Mouse (Mus musculus): Measurements from ENCODE around the gene Creb3l2. TPM values are rescaled to one million over a fixed set of nuclear protein-coding genes. Genes with fewer than 3 reads are reported as not detected.
A peak's percentile ranks its signal among the peaks of the same experiment; 100 is the strongest.
"Not testable (repeated sequence)": the region's sequence is repeated elsewhere in the genome, so short reads cannot be mapped to it uniquely, and the experiment has no call there.

The Creb3l2 gene
- total RNA-seq (2022) = 100 to 1,000 TPM in 3 of 4 experiments, 10 to 100 TPM in 1; 95.9 to 118 (median 110) TPM

DNA sequence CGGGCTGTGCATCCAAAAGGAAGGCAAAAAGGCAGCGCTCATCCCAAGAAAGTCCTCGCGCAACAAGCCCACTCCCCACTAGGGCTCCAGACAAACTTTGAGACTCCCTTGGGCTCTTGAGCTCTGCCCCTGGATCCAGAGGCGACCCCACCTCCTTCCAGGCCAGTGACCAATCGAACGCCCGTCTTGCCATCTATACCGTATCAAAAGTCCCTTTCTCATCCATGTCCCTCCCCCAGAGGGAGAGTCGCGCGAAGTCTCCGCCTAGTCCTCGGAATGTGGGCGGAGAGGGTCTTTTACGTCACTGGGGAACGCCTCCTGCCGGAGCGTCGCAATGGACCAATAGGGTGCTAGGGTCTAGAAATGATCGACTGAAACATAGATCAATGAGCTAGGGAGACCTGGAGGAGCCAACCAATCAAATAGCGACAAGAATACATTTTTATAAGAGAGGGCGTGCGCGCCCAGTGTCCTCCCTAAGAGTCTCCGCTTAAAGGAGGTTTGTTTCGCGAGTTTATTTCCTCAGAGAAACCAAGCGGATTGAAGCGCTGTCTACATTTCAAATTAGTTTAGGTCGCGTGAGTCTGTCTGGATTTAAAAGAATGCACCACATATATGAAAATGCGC lies at the start of gene Creb3l2:
Creb3l2 (minus strand) TSS at position 106 of the 627 bp plus-strand sequence.
- DNase-seq = peak; percentile 99

DNA sequence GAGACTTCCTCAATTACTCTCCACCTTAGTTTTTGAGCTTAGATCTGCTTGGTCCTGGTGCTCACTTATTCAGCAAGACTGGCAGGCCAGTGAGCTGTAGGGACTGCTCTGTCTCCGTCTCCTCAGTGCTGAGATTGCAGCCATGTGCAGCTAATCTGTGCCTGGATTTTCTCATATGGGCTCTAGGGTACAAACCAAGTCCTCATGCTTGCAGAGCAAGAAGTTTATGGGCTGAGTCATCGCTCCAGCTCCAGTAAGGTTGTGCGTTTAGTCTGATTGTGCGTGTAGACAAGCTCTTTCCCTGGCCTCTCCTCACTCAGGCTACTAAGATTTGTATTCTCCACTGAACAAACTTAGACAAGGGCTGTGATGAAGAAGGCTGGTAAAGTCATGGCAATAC lies 44.6 kb upstream of the Creb3l2 start:
- no peak for DNase-seq

DNA sequence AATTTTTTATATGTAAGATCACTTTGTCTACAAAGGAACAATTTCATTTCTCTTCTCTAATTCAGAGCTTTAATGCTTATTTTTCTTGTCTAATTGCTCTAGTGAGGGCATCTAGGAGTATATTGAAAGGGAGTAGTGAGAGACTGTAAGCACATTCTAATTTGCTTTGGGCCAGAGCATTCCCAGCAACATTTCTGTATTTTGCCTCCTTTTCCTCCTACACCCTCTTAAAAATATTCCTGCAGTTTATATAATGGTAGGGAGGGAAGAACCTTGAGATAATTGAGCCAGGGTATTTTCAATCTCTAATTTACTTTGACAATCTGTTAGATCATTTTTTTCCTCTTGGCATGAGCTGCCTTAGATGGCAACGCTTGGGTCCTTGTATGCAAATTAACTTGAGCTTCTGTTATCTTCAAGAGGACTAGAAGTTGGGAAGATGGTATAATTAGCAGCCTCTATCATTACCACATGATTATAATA lies 42.7 kb upstream of the Creb3l2 start:
- DNase-seq = no peak

DNA sequence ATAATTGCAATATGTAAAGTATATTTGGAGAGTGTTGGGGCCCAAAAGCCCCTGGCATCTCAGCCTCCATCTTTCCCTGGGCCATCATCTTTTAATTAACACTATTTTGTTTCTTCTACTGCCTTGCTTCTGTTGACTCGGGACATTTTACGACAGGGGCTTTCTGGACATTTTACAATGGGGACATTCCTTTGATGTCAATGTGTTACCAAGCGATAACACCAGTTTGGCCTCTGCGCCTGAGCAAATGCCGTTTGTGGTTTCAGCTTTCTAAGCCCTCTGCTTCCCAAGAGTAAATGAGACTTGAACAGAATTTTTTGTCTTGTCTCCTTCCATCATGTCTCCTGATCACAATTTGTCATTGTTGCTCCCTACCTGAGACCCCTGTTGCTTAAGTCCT lies 41.3 kb upstream of the Creb3l2 start:
- DNase-seq = no peak

DNA sequence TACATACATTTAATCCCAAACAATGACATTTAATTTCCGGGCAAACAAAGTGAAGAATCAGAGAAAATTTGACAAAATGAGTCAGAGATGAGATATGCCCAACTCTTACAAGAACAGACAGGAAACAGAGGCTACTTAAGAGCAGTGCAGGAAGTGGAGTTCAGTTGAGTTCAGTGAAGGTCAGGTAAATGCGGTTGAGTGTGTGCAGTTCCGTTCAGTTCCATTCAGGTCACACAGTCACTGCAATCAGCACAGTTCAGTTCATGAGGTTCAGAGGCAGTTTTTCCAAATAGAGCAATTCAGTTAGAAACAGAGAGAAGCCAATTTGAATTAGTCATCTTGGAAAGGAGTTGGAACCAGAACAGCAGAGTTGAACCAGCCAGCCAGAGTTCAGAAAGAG lies 39.2 kb upstream of the Creb3l2 start:
- no peak for DNase-seq

DNA sequence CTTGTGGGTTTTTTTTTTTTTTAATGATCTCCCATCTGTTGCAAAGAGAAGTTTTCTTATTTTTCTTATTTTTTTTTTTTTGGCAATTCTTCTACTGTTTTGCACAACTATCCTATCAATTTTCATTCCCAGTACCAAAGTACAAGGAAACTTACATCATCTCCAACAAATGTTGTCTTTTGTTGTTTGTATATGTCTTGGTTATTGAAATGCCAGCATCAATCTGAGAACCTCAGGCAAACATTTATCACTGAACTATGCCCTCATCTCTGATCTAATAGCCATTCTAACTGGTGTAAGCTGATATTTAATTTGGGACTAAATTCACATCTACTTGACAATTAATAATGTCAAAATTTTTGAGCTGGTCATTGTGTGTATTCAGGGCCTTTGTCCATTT lies 38.1 kb upstream of the Creb3l2 start:
- DNase-seq = no peak

DNA sequence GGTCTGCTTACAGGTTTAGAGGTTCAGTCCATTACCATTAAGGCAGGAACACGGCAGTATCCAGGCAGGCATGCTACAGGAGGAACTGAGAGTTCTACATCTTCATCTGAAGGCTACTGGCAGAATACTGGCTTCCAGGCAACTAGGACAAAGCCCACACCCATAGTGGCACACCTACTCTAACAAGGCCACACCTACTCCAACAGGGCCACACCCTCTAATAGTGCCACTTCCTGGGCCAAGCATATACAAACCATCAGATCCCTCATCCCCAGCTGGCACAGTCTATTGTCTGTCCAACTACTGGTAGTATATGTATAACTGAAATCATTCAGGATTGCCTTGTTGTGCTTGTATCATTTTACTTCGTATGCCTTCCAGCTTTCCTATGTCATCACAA lies 36.5 kb upstream of the Creb3l2 start:
- no peak for DNase-seq

DNA sequence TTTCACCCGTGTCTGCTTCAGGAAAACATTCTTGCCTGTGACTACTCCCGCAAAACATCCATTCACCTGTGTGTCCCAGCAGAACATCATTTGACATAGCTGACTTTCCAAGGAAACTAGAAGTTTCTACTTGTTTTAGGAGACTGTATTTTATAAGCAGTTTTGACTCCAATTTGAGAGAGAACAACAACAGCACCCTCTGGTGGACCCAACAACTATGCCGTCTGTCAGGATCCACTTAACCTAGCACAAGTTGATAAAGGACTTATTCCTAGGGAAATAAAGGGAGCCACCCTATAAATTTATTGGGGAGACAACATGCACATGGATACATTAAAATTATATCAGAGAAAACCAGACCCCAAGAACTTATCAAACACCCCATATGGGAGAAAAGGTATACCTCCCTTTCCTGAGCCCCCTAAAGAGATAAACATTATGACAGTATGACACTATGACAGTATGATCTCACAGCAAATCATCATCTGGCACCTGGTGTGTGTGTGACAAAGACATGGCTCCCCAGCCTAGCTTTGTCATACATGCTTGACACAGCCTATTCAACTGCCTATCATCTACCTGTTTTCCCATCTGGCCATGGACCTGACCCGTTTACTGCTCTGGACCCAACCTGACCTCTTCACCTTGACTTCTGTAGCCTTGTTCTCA lies 31.9 kb upstream of the Creb3l2 start:
- no peak for DNase-seq

DNA sequence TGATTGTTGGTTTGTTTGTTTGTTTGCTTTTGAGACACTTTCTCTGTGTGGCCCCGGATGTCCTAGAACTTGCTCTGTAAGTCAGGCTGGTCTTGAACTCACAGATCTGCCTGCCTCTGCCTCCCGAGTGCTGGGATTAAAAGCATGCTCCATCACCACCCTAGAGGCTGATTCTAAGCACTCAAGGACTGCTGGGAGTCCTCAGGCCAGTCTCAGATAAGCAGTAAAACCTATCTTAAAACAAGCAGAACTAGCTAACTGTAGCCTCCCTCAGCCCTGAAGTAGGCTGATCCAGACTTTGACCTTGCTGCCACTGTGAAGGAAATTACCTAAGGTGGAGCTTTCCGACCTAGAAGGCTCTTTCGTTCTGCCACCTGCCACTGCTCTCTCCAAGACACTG lies 28.3 kb upstream of the Creb3l2 start:
- DNase-seq = no peak

DNA sequence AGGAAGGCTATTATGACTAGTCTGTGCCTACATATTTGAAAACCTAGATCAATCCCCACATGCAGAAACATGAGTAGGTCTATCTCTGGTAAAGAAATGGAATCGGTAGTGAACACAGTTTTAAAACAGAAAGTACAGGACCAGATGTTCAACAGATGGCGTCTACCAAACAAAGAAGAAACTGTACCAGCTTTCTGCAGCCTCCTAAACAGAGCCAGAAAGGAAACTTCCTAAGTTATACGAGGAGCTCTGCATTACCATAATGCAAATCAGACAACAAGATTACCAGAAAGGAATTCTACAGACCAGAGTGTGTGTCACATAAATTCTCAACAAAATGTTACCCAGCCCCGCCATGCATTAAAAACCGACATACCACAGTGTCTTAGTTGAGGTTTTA lies 23.9 kb upstream of the Creb3l2 start:
- no peak for DNase-seq

DNA sequence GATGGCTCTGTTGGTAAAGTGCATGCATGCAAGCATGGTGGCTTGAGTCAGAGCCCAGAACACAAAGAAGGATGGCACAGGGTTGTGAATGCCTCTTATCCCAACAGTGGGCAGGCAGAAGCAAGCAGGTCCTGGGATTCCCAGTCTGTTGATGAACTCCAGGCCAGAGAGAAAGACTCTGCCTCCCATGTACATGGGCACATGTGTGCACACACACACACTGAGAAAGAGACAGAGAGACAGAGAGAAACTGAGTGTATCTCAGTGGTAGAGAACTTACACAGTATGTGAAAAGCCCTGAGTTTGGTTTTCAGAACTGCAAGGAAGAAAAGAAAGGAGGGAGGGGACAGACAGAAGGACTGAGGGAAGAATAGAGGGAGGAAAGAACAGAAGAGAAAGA lies 23.4 kb upstream of the Creb3l2 start:
- DNase-seq = no peak

DNA sequence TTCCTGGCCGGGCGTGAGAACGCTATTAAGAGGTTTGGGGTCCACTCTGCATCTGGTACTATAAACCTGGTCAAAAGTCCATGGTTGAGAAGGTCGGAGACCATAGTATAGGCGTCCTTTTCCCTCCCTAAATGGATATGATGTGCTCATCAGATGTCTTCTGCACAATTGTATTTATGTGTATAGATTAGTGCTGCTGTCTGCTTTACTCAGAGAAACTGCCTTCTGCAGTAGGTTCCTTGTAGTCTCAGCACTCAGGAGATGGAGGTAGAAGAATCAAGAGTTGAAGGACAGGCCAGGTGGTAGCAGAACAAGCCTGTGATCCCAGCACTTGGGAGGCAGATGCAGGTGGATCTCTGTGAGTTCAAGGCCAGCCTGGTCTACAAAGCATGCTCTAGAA lies 22.6 kb upstream of the Creb3l2 start:
- no peak for DNase-seq

DNA sequence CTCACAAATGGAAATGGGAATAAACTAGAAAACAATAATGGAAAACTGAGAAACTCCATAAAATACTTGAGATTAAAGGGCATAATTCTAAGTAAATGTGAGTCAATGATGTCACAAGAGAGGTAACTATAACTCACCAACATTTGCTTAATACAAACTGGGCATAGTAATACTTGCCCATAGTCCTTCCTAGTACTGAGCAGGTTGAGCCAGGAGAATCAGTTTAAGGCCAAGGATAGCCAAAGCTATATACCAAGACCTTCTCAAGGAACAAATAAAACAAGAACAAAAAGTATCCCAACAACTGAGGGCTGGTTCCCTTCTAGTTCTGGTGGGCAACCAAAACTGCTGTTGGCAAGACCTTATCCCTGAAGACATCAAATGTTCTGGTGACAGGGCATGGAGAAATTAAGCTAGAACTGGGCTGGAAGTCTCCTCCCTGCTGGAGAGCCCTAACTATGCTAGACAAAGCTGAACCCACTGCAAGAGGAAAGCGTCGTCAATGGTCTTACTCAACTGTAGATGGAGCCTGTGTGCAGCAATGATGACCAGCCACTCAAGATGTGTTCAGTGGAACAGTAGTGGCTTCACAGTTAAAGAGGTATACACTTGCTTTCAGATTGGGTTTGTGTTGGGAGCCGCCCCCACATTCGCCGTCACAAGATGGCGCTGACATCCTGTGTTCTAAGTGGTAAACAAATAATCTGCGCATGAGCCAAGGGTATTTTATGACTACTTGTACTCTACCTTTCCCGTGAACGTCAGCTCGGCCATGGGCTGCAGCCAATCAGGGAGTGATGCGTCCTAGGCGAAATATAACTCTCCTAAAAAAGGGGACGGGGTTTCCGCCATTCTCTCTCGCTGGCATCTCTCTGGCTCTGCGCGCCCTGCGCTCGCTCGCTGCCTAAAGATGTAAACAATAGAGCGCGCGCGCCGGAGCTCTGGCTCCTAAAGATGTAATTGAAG lies 21.9 kb upstream of the Creb3l2 start:
- peak; percentile 67 for DNase-seq

DNA sequence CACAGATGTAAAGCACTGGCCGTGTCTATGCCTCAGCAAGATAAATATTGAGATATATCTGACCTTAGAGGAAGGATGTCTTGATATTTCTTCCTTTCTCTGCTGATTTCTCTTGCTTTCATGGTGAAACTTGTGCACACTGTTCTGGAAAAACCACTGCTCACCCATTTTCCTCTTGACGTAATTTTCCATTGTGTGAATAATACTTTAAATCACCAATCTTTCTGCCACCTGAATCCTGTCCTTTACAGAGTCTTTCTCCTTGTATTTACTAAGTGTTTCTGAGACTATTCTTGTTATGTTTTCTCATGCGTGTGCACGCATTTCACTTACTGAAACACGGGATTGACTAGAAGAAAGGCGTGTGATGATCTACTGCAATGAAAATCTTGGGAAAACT lies 18.7 kb upstream of the Creb3l2 start:
- DNase-seq = no peak

DNA sequence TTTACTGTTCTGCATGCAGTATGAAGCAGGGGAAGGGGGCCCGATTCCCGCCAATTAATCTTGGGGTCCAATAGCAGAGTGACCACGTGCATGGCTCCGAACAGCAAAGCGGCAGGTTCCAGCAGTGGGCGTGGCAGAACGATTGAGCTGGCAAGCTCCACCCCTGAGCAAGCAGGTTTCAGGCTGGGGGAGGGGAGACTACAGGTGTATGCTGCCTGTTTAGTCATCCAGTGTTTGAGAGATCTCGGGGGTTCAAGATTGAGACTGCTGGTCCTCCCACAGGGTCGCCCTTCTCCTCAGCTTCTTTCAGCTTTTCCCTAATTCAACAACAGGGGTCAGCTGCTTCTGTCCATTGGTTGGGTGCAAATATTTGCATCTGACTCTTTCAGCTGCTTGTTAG lies 17.7 kb upstream of the Creb3l2 start:
- not testable (repeated sequence) for DNase-seq

DNA sequence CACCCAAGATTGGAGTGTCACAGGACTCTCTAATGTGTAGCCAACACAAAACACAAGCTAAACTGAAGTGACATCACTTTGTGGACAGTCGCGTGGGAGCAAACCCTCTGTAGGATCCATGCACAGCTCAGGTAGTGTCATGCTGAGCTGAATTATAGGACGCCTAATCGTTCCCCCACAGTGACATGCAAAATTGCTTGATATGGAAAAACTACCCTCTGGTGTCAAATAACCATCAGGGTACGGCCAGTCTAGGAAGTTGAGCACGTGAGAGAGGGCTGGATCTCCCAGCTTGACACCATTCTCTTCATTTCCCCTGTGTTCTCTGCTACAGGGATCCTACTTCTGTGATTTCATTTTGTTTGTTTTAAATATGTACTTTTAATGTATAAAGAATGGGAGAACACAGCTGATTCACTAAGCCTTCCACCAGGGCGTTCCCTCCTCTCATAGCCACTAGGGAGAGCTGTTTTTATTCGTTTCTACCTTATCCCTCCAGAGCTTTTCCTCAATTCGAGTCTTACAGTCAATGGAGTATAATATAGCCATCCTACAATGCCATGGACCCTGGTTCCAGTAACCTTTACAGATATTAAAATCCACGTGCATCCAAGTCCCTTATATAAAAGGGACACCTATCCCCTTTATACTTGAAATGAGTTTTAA lies 16.2 kb upstream of the Creb3l2 start:
- no peak for DNase-seq

DNA sequence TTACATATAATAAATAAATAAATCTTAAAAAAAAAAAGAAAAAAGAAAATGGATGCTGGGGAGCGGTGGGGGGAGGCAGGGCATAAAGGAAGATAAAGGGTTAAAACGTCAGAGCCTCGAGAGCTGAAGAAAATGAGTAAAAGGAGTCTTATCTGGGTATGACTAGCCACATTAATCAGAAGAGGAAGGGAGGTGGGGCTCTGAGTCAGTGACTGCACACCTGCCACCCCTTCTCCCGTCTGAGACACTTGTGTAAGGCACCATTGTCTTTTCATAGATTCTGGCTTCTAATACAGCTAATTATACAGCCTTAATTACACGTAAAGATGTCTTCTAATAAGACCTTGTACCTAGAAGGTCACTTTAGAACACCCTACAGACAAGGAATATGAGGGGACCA lies 13.6 kb upstream of the Creb3l2 start:
- DNase-seq = no peak

DNA sequence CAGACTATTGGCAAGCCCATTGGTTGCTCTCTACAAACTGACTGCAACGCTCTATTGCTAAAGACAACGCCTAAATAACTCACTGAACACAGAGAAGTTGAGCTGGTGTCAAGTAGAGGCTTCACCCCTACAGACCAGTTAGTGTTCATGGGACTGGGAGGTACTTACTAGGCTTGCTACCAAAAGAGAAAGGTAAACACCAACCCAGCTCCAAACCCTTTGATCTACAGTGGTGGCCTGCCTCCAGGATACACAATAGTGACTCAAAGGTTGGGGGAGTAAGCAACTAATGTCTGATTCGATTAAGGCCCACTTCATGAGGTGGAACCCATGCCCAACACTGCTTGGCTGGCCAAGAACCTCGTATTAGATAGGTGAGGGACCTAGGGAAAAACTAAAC lies 11.1 kb upstream of the Creb3l2 start:
- DNase-seq = no peak

DNA sequence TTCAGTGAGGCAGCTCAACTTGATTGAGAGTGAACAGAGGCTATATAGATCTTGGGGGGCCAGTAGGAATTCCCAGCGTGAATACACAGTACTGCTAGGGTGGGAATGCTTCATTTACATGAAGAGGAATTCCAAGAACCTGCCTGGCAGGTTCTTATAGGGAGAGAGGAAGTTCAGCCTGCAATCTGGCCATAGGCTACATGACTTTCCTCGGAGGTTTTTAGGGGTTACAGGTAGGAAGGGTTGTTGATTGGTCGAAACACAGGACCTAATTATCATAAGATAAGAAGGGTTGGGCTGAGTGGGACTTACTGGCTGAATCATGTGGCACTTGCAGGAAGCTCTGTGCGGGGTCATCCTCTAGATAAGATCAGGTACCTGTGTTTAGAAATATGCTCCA lies 9.7 kb upstream of the Creb3l2 start:
- DNase-seq = no peak

DNA sequence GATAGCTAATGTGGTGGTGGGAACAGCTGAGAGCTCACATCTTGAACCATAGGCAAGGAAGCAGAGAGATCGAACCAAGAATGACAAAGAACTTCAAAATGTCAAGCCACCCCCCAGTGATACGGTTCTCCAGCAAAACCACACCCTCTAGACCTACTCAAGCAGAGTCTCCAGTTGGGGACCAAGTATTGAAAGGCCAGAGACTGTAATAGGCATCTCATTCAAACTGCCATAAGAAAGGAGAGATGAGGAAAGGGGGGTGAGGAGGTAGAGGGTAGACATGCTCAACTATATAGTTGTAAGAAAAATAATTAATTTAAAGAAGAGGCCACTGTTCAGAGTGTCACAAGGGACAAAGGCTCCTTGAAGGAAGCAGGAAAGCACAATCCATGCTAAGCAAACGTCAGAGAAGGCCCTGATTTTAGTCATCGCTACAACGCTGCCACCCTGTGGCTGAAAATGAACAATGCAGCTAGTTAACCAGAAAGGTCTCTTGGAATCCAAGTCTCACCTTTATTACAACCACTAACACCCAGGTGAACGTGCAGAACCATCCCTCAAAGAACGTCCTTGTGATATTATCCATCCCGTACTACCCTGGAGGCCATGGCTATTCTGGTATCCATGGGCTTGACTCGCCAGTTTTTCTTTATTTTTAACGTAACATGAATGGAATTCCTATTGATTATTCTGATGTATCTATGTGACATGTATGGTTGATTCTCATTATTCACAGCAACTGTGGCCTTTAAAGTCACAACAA lies 5.9 kb upstream of the Creb3l2 start:
- no peak for DNase-seq

DNA sequence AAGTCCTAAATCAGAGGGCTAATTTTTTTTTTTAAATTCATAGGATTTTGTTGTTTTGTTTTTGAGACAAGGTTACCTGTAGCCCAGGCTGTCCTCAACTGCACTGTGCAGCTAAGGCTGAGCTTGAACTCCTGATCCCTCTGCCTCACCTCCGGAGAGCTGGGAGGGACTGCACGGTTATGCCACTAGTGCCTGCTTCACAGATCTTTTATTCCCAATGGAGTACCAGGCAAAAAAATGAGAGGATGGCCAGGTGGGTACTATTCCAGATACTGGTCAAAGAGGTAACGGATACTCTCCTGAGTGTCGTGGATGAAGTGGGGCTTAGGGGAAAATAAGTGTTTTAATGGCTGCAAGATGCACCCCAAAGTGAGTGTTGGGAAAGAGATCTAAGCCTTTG lies 835 bp upstream of the Creb3l2 start:
- no peak for DNase-seq

Data from adrenal gland, adult 8-10 months (tissue).